Mouse (Mus musculus) brain, embryonic 14.5 days (tissue): ENCODE measurements around the gene Rai1. TPM values are rescaled to one million over a fixed set of nuclear protein-coding genes. Genes with fewer than 3 reads are reported as not detected.
A peak's percentile ranks its signal among the peaks of the same experiment; 100 is the strongest.

Source experiments
- DNase-seq: peaks from one replicate; pipeline ENCODE4 v3.0.0-alpha.2; 2011; ENCODE audit warnings: low read depth
- CTCF ChIP-seq: fragments of 200-500 bp; IDR thresholded peaks from 2 replicates; pipeline ENCODE4 v1.5.1; 2012; ENCODE audit warnings: inconsistent platforms, mild to moderate bottlenecking, moderate library complexity, borderline replicate concordance; ENCODE audit not compliant: insufficient read depth, insufficient read length; ENCODE audit errors: extremely low read depth
- POLR2A ChIP-seq: fragments of 200-500 bp; IDR thresholded peaks from 2 replicates; pipeline ENCODE4 v1.6.1; 2012; ENCODE audit warnings: mild to moderate bottlenecking, inconsistent platforms, borderline replicate concordance; ENCODE audit not compliant: poor library complexity, insufficient read depth, insufficient read length, severe bottlenecking; ENCODE audit errors: extremely low read depth
- polyA plus RNA-seq: library from polyadenylated mRNA; depleted of rRNA; stranded (reverse); fragments of >200 nt; gene quantifications from 2 replicates; pipeline ENCODE4 v1.2.3, GENCODE M21; 2012

Gene Rai1
- polyA plus RNA-seq, 1 experiment, result 78.4 TPM

GRCm38 (mm10) chr11:60176975-60177657 is 72.3 kb downstream of the Rai1 start:
- DNase-seq, result peak; percentile 98
- no peak for TF ChIP-seq CTCF
- no peak for TF ChIP-seq POLR2A

- DNase-seq, result no peak
- TF ChIP-seq POLR2A, result no peak
- no peak for TF ChIP-seq CTCF
Observed at GRCm38 (mm10) chr11:60178005-60178404, 73.2 kb downstream of the Rai1 start.

DNA sequence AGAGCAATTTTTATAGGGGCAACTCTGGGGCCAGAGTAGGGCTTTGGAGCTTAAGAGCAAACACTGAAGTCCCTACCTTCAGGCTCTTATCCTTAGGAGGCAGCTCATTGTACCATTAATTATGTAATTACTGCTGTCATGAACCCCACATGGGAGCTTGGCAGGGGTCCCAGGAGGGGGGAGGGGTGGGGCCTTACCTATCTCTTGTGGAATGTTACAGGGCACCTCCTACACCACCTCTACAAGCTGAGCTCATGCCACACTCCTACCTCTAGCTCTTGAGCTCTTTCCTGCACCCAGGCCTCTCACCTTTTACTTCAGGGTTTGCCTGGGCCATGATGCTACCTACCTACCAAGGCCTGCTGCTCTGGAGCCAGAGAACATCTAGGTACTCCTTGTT is 73.7 kb downstream of the Rai1 start:
- DNase-seq, result no peak
- TF ChIP-seq POLR2A (no peak), CTCF (no peak)

DNA sequence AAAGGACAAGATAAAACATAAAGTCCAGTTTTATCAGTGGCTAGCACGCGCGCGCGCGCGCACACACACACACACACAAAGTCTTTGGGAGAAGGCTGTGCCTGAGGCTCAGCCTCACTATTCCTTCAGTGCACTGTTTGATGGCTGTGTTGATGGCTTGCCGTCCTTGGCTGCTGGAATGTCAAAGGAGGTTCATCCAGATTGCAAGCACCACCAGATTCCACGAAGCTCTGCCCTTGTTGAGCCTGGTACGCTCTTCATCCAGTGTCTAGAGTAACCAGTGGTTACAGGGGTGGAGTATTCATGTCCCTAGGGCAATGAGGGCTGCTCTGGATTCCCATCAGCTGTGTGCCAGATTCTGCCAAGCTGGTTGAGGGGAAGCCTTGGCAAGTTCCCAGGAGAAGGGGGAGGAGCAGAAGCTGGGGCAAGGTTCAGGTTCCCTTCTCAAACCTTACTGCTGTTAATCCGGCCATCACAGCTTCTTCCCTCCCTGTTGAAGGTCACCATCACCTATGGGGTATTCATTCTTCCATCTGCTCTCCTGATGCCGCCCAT is 77.4 kb downstream of the Rai1 start:
- peak; percentile 86 for DNase-seq
- TF ChIP-seq CTCF (no peak), POLR2A (no peak)

DNA sequence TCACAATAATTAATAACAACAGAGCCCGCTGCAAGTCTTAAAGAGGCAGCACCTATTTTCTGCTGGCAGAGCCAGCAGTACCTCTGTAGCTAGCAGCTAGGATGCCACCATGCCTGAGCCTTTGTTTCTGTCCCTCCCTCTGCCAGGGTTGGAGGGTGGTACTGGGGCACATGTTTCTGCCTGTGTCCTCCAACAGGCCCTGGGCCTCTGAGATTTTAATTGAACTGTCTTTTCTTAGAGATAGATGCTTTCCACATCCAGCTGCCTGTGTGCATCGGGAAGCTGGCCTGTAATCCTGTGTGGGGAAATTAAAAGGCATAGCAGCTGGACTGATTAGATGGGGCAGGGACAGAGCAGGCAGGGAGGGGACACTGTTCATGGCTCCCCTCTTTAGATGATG is 77.9 kb downstream of the Rai1 start:
- DNase-seq, result peak; percentile 63

GRCm38 (mm10) chr11:60184346-60185325 is 79.8 kb downstream of the Rai1 start:
- TF ChIP-seq CTCF (no peak), POLR2A (no peak)
- DNase-seq, result peak; percentile 73

More for the DNA sequence above, 77.9 kb downstream of the Rai1 start:
- TF ChIP-seq CTCF, result no peak
- TF ChIP-seq POLR2A, result no peak

- TF ChIP-seq POLR2A (no peak), CTCF (no peak)
- DNase-seq, result peak; percentile 78
Observed at GRCm38 (mm10) chr11:60185396-60186231, 80.8 kb downstream of the Rai1 start.

DNA sequence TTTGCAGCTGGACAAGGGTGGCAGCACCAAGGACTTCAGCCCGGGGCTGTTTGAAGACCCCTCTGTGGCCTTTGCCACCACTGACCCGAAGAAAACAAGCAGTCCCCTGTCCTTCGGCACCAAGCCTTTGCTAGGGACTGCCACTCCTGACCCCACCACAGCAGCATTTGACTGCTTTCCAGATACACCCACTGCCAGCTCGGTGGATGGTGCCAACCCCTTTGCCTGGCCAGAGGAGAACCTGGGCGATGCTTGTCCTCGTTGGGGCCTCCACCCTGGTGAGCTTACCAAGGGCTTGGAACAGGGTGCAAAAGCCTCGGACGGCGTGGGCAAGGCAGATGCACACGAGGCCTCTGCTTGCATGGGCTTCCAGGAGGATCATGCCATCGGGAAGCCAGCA is 82.3 kb downstream of the Rai1 start:
- no peak for DNase-seq
- no peak for TF ChIP-seq POLR2A
- TF ChIP-seq CTCF, result no peak

- DNase-seq, result no peak
- no peak for TF ChIP-seq CTCF
Observed at GRCm38 (mm10) chr11:60188275-60188853, 83.6 kb downstream of the Rai1 start.

DNA sequence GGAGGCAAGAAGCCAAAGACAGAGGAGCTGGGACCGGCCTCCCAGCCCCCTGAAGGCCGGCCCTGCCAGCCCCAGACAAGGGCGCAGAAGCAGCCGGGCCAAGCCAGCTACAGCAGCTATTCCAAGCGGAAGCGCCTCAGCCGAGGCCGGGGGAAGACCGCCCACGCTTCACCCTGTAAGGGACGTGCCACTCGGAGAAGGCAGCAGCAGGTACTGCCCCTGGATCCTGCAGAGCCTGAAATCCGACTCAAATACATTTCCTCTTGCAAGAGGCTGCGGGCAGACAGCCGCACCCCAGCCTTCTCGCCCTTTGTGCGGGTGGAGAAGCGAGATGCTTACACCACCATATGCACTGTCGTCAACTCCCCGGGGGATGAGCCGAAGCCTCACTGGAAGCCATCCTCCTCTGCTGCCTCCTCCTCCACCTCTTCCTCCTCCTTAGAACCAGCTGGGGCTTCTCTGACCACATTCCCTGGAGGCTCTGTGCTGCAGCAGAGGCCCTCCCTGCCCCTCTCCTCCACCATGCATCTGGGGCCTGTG is 84.8 kb downstream of the Rai1 start:
- no peak for DNase-seq
- TF ChIP-seq POLR2A (no peak), CTCF (no peak)
